Mouse (Mus musculus): ENCODE results near the gene Kdm4d. TPM values are rescaled to one million over a fixed set of nuclear protein-coding genes. Genes with fewer than 3 reads are reported as not detected.

The Kdm4d gene
- polyA plus RNA-seq, 1 experiment from 2014 or later: 0.31 TPM

DNA sequence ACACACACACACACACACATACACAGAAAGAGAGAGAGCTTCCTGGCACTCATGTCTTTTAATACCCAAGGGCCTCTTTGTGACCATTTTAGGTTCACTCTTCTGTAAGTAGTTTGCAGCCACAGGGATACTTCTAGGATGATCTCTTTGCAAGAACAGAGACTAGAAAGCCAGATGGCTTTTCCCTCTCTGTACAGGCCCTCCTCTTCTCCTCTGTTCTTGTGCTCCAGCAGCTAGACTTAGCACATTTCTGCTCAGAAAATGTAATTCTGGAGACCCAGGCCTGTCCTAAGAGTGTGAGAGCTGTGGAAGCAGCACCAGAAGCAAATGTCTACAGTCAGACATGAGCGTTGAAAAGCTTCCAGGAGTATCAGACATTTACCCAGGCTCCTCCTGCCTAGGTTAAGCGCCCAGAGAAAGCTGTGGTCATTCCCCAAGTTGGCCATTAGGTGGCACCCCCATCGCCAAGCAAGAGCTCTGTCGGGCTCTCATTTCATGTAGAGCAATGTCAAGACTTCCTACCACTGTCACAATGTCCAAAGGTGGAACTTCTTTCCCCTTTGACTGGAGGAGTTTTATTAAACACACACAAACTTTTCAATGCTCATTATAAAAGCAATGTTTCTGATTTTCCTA, 23.2 kb upstream of the Kdm4d start:
- Histone ChIP-seq H3K27ac (ENCODE audit: low read depth, low read length) (no peak overlapping the region), H3K27me3 (ENCODE audit: control insufficient read depth, insufficient read depth, low read length) (no peaks in the 10 kb centered on the region), H3K9ac (ENCODE audit: low read depth, low read length) (no peak overlapping the region), H3K4me3 (ENCODE audit: low read length) (no peak overlapping the region), H3K9me3 (ENCODE audit: control insufficient read depth, low read length) (no peaks in the 10 kb centered on the region), H3K4me2 (replicated peaks; ENCODE audit: low read depth, low read length) (no peak overlapping the region), H3K4me1 (ENCODE audit: control insufficient read depth, insufficient read depth, low read length) (no peaks in the 10 kb centered on the region), H3K36me3 (ENCODE audit: control insufficient read depth, insufficient read depth, low read length) (no peaks in the 10 kb centered on the region)
- ATAC-seq (ENCODE audit: low FRiP score, low TSS enrichment): peak; percentile 71
- 12% methylated on average over 4 of the region's 4 CpGs for WGBS

DNA sequence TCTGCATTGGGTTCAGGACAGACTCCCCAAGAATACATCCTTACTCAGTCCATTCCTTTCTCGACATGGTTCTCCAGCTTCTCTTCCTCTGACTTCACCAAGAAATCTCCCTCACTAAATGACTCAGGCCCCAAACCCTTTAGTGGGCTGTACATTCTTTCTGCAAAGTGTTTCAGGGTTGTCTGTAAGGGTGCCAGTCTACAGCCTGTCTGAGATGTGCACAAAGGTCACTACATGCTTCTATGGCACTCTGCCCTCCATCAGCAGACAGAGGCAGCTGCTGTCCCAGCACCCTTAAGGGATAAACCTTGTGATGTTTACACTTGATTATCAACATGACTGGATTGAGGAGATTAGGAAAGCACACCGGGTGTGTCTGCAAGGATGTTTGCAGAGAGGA, 21.4 kb upstream of the Kdm4d start:
- no peak overlapping the region for H3K27ac ChIP-seq (ENCODE audit: low read depth, low read length)
- no peaks in the 10 kb centered on the region for H3K36me3 ChIP-seq (ENCODE audit: control insufficient read depth, insufficient read depth, low read length)
- no peaks in the 10 kb centered on the region for H3K9me3 ChIP-seq (ENCODE audit: control insufficient read depth, low read length)
- H3K4me3 ChIP-seq (ENCODE audit: low read length): no peak overlapping the region
- no peak for ATAC-seq (ENCODE audit: low FRiP score, low TSS enrichment)
- H3K27me3 ChIP-seq (ENCODE audit: control insufficient read depth, insufficient read depth, low read length): no peaks in the 10 kb centered on the region
- no peak overlapping the region for H3K9ac ChIP-seq (ENCODE audit: low read depth, low read length)
- H3K4me2 ChIP-seq (replicated peaks; ENCODE audit: low read depth, low read length): no peak overlapping the region
- H3K4me1 ChIP-seq (ENCODE audit: control insufficient read depth, insufficient read depth, low read length): no peaks in the 10 kb centered on the region
- 64% methylated on average over 2 of the region's 2 CpGs for WGBS

- Histone ChIP-seq H3K9ac (ENCODE audit: low read depth, low read length) (no peak overlapping the region), H3K4me1 (ENCODE audit: control insufficient read depth, insufficient read depth, low read length) (no peaks in the 10 kb centered on the region), H3K27me3 (ENCODE audit: control insufficient read depth, insufficient read depth, low read length) (no peaks in the 10 kb centered on the region), H3K4me2 (replicated peaks; ENCODE audit: low read depth, low read length) (no peak overlapping the region), H3K9me3 (ENCODE audit: control insufficient read depth, low read length) (no peaks in the 10 kb centered on the region), H3K36me3 (ENCODE audit: control insufficient read depth, insufficient read depth, low read length) (no peaks in the 10 kb centered on the region), H3K4me3 (ENCODE audit: low read length) (no peak overlapping the region), H3K27ac (ENCODE audit: low read depth, low read length) (no peak overlapping the region)
- WGBS: 41% methylated on average over 3 of the region's 3 CpGs
- no peak for ATAC-seq (ENCODE audit: low FRiP score, low TSS enrichment)
Measured at GRCm38 (mm10) chr9:14520971-14521670, 20.8 kb upstream of the Kdm4d start.

DNA sequence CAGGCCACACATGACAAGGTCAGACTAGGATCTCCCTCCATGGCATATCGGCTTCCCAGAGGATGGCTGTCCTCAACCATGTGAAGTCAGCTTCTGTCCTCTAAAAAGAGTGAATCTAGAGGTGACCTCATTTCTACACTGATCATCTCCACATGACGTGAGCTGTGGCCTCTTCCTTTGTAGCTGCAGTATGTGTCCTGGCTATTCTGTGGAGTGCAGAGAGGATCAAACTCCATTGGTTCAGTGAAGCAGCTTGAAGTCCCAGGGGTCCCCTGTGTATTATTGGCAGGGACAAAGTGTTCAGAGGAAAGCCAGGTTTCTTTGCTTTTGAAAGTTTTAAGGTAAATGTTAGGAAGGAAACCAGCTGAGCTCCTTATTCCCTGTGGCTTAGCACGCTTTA, 17.8 kb upstream of the Kdm4d start:
- H3K4me2 ChIP-seq (replicated peaks; ENCODE audit: low read depth, low read length): no peak overlapping the region
- H3K4me1 ChIP-seq (ENCODE audit: control insufficient read depth, insufficient read depth, low read length): no peaks in the 10 kb centered on the region
- no peaks in the 10 kb centered on the region for H3K27me3 ChIP-seq (ENCODE audit: control insufficient read depth, insufficient read depth, low read length)
- H3K9me3 ChIP-seq (ENCODE audit: control insufficient read depth, low read length): no peaks in the 10 kb centered on the region
- H3K36me3 ChIP-seq (ENCODE audit: control insufficient read depth, insufficient read depth, low read length): peaks cover 3% of the 10 kb centered on the region; the same call in 1 of the 2 replicates
- no peak for ATAC-seq (ENCODE audit: low FRiP score, low TSS enrichment)
- no peak overlapping the region for H3K4me3 ChIP-seq (ENCODE audit: low read length)
- H3K9ac ChIP-seq (ENCODE audit: low read depth, low read length): no peak overlapping the region
- 74% methylated on average over 3 of the region's 3 CpGs for whole genome bisulfite sequencing
- no peak overlapping the region for H3K27ac ChIP-seq (ENCODE audit: low read depth, low read length)

DNA sequence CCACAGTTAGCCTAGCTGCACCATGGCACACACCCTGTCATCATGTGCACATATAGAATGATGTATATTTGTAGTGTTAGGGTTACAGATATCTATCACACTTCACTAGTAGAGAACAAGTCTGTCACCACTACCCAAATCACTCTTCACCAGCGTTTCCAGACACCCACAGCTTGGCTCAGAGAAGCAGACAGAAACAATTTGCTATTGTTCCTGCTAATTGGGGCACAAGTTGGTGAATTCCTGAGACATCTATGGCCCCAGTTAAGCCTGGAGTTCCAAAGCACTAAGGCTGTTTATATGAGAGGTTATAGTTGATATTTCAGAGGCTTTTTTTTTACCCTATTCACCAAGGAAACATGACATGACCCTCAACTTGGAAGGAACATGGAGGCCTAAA, 17.0 kb upstream of the Kdm4d start:
- H3K27ac ChIP-seq (ENCODE audit: low read depth, low read length): no peak overlapping the region
- WGBS: 72% methylated on average over 1 of the region's 1 CpGs
- no peaks in the 10 kb centered on the region for H3K9me3 ChIP-seq (ENCODE audit: control insufficient read depth, low read length)
- H3K4me2 ChIP-seq (replicated peaks; ENCODE audit: low read depth, low read length): no peak overlapping the region
- no peaks in the 10 kb centered on the region for H3K4me1 ChIP-seq (ENCODE audit: control insufficient read depth, insufficient read depth, low read length)
- H3K36me3 ChIP-seq (ENCODE audit: control insufficient read depth, insufficient read depth, low read length): peaks cover 3% of the 10 kb centered on the region; the same call in 1 of the 2 replicates
- no peak overlapping the region for H3K9ac ChIP-seq (ENCODE audit: low read depth, low read length)
- no peaks in the 10 kb centered on the region for H3K27me3 ChIP-seq (ENCODE audit: control insufficient read depth, insufficient read depth, low read length)
- H3K4me3 ChIP-seq (ENCODE audit: low read length): no peak overlapping the region
- no peak for ATAC-seq (ENCODE audit: low FRiP score, low TSS enrichment)

- Histone ChIP-seq H3K9me3 (ENCODE audit: control insufficient read depth, low read length) (no peaks in the 10 kb centered on the region), H3K4me2 (replicated peaks; ENCODE audit: low read depth, low read length) (no peak overlapping the region), H3K36me3 (ENCODE audit: control insufficient read depth, insufficient read depth, low read length) (peaks cover 32% of the 10 kb centered on the region), H3K9ac (ENCODE audit: low read depth, low read length) (no peak overlapping the region), H3K27me3 (ENCODE audit: control insufficient read depth, insufficient read depth, low read length) (no peaks in the 10 kb centered on the region), H3K27ac (ENCODE audit: low read depth, low read length) (no peak overlapping the region), H3K4me3 (ENCODE audit: low read length) (no peak overlapping the region), H3K4me1 (ENCODE audit: control insufficient read depth, insufficient read depth, low read length) (no peaks in the 10 kb centered on the region)
- 79% methylated on average over 9 of the region's 9 CpGs for WGBS
- ATAC-seq (ENCODE audit: low FRiP score, low TSS enrichment): peak; percentile 71
Measured at GRCm38 (mm10) chr9:14512633-14513445, 12.6 kb upstream of the Kdm4d start.

DNA sequence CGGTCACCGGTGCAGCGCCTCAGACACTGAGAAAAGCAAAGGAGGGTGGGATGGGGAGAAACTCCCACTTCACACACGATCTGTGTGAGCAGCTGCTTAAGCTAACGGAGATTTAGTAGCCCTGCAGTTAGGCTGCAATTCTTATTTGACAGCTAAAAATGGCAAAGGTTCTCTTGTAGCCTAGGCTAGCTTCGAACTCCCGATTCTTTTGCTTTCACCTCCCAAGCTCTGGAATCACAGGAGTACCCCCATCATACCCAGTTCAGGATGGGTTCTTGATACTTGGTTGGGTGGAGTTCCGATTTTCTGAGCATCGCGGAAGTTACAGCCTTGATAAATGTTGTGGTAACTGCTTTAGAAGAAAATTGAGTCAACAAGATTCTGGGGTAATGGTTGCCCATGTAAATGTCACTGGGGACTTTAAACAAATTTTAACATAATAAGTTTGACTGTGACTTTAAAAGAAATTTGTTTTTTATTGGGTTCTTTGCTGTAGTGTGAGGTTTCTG, 688 bp upstream of the Kdm4d start:
- Histone ChIP-seq H3K27ac (ENCODE audit: low read depth, low read length) (no peak overlapping the region), H3K4me2 (replicated peaks; ENCODE audit: low read depth, low read length) (peak overlapping the region; percentile 64), H3K4me3 (ENCODE audit: low read length) (peak overlapping the region; percentile 75), H3K36me3 (ENCODE audit: control insufficient read depth, insufficient read depth, low read length) (peaks cover 38% of the 10 kb centered on the region), H3K4me1 (ENCODE audit: control insufficient read depth, insufficient read depth, low read length) (0 out of 2 replicates have a peak, but pooled peaks cover 3% of the 10 kb centered on the region), H3K9ac (ENCODE audit: low read depth, low read length) (peak overlapping the region; percentile 87), H3K9me3 (ENCODE audit: control insufficient read depth, low read length) (no peaks in the 10 kb centered on the region), H3K27me3 (ENCODE audit: control insufficient read depth, insufficient read depth, low read length) (no peaks in the 10 kb centered on the region)
- WGBS: 3% methylated on average over 10 of the region's 10 CpGs
- no peak for ATAC-seq (ENCODE audit: low FRiP score, low TSS enrichment)

DNA sequence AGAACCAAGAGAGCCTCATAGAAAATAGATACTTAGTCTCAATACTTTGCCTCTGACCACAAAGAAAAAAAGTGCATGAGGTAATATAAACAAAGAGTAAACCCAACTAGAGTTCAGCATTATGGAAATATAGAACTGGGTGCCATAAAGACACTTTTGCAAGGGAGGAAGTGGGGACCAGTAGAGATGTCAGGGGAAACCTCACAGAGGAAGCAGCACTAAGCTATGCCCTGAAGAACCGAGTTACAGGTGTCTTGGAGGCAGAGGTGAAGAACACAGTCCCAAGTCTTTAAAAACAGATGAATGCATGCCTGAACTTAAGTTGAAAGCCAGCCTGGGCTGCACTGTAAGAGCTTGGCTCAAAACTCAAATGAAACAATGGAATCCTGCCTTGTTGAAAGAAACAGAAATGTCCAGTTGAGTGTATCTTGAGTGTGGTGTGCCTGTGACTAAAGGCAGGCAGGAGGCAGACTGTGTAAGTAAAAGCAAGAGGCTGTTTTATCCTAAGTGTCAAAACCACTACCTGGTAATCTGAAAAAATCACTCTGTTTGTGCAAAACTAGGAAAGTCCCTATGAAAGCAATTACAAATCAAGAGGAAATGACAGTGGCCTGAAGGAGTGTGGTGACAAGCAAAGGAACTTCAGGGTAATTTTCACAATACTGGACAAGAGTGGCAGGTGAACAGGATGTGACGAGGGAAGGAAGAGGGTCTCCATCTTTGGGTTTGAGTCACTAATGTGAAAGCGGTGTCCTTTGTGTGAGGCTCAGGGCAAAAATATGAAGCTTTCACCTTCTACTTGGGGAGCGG, 1.2 kb downstream of the Kdm4d start:
- ATAC-seq (ENCODE audit: low FRiP score, low TSS enrichment): no peak
- Histone ChIP-seq H3K4me2 (replicated peaks; ENCODE audit: low read depth, low read length) (peak overlapping the region; percentile 76), H3K9ac (ENCODE audit: low read depth, low read length) (0 out of 2 replicates have a peak overlapping the region, but pooled peaks have one; percentile 65), H3K27me3 (ENCODE audit: control insufficient read depth, insufficient read depth, low read length) (no peaks in the 10 kb centered on the region), H3K9me3 (ENCODE audit: control insufficient read depth, low read length) (no peaks in the 10 kb centered on the region), H3K4me1 (ENCODE audit: control insufficient read depth, insufficient read depth, low read length) (0 out of 2 replicates have a peak, but pooled peaks cover 3% of the 10 kb centered on the region), H3K4me3 (ENCODE audit: low read length) (peak overlapping the region; percentile 75), H3K27ac (ENCODE audit: low read depth, low read length) (no peak overlapping the region), H3K36me3 (ENCODE audit: control insufficient read depth, insufficient read depth, low read length) (peaks cover 21% of the 10 kb centered on the region)
- 83% methylated on average over 4 of the region's 4 CpGs for WGBS

All from kidney, embryonic 14.5 days (tissue).